Mouse (Mus musculus): ENCODE results near the gene Hdhd3.

The Hdhd3 gene

DNA sequence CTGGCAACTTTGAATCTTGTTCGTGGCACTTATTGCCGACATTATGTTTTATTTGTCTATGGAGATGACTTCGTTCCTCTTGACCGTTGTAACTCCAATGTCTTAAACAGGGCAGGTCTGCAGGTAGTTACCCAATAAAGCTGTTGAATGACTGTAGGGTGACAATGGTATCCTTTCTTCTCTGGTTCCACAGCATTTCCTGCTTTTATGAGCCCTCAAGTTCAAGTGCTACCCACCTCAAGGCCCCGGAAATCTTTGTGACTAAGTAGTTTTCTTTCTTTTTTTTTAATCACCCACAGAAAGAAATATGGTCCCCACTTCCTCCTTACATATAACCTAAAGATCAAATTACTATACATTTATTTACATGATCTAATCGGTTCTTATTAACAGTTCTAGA is 27.5 kb downstream of the Hdhd3 start:
- DNase-seq (ENCODE audit: low spot score), result no peak

DNA sequence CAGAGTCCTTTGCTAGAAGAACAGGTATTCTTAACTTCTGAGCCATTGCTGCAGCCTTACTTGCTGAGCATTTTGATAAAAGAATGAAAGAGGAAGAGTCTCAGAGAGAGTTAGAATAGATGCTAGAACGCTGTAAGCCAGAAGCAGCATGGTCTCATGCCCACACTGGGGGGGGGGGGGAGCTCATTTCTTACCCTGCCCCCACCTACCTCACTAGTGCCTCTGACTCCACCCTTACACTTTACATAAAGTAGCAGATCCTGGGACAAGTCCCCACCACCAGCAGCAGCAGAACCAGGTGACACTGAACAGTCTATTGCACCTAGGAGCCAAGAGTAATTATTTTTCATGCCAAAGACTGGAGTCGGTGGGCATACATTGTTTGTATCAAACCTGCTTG is 28.1 kb downstream of the Hdhd3 start:
- DNase-seq (ENCODE audit: low spot score), result no peak

DNA sequence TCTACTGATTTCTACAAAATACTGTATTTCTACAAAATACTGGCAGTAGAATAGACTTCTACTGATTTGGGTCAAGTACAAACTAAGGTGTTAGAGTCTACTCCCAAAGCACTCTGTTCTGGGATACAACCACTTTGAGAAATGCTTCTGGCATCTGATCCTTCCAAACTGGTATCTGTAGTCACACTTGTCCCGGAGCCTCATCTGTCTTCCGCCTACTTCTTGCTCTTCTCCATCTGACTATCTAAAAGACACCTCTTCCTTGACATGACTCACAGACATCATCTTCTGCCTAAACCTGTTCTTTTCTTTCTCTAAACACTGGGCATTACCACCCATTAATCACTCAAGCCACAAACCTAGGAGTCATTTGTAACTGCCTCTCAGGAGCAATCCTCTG is 31.2 kb downstream of the Hdhd3 start:
- no peak for DNase-seq (ENCODE audit: low spot score)

DNA sequence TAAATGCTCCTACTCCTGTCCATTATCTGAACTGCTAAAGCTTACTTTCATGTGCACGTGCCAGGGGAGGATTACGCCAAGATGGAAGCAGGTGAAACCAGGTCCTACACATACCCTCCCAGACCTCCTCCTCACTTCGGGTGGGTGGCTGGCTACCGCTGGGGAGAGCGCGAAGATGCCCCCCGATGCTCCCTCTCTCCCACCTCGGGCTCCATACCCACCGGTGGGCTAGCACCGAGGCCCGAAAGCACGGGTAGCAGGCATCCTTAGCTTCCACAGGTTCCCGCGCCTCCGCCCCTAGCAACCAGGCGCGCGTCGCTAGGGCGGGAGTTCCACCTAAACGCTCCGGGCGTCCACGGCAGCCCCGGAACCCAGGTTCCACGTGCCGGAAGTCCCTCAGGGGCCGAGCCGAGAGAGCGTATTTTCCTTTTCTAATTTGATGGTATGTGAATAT is 32.6 kb downstream of the Hdhd3 start, which contains the start of gene Wdr31:
Gene Wdr31, minus strand, starts transcription at position 299 of the 454 bp plus-strand sequence.
- DNase-seq (ENCODE audit: low spot score), result peak; percentile 80

DNA sequence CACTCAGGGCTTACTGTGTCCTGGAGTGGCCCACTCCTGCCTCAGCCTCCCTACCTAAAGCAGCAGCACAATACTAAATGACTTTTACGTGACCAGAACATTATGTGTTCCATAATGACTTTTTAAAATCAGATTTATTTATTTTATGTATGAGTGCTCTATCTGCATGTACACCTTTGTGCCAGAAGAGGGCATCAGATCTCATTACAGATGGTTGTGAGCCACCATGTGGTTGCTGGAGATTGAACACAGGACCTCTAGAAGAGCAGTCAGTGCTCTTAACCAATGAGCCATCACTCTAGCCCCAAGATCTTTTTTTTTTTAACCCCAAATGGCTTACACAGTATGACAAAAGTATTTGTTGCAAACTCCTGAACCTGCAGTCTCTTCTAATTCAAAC is 35.1 kb downstream of the Hdhd3 start:
- no peak for DNase-seq (ENCODE audit: low spot score)

DNA sequence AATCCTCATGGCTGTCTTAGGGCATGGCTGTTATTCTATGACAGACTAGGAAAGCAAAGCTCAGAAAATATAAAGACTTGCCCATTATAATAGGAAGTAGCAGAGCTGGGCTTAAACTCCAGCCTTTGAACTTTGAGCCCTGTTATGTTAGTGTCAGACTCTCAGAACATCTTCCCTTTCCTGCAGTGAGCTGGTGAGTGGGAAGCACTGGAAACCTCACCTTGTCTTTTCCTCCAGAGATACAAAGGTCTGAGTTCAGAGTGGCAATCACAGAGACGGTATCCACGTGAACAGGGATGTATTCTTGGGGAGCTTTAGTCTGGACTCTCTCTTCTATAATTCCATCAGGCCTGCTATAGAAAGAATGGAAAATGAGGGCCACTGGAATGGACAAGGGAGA is 40.1 kb downstream of the Hdhd3 start:
- no peak for DNase-seq (ENCODE audit: low spot score)

DNA sequence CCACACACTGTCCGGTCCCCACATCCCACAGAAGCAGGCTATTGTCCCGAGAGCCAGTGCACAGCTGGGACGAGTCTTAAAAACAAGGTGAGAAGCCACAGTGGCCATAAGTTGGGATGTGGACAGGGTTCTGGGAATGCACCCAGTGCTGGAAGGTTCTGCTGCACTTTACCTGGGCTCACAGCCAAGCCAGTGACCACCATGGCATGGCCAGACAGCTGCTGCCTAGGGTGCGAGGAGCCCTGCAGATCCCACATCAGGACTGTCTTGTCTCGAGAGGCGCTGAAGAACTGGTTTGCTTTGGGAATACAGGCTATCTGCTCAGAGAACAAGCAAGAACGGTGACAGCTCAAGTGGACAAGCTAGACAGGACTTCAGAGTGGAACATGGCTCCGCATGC is 42.9 kb downstream of the Hdhd3 start:
- DNase-seq (ENCODE audit: low spot score), result no peak

DNA sequence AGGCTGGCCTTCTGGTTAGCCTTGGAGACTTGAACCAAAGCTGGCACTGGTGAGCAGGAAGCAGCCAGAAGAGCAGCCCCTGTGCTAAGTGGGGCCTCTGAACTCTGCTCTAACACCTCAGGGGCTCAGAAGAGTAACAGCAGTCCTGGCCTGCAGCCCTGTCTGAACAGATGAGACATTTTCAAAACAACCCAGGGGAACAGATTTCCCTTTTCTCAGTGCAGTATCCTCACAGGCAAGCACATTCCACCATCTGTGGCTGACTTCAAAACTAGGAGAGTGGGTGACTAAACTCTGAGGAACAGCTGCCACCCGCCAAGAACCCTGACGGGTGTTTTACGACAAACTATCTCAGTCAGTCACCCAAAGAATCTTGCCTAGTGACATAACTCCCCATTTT is 44.2 kb downstream of the Hdhd3 start:
- DNase-seq (ENCODE audit: low spot score), result no peak

DNA sequence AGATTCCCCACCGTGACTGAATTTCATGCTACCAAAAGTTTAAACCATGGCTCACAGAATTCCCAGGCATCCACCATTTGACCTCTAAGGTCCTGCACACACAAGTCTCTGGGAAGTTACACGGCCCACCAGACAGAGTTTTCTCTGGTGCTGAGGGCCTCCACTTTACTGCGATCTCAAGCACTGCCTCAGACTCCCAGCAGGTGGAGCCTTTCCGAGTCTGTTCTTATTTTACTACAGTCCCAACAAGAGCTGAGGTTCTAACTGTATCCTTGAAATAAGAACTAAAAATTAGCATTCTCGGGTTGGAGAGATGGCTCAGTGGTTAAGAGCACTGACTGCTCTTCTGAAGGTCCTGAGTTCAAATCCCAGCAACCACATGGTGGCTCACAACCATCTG is 48.3 kb downstream of the Hdhd3 start:
- DNase-seq (ENCODE audit: low spot score), result peak; percentile 23
